Mouse (Mus musculus) embryo, embryonic 10.5 days (tissue): ENCODE measurements around the gene Atp6v0a4.

Source experiments
- DNase-seq: peaks from one replicate; pipeline ENCODE4 v3.0.0-alpha.2; 2015; ENCODE audit warnings: low spot score

The Atp6v0a4 gene

DNA sequence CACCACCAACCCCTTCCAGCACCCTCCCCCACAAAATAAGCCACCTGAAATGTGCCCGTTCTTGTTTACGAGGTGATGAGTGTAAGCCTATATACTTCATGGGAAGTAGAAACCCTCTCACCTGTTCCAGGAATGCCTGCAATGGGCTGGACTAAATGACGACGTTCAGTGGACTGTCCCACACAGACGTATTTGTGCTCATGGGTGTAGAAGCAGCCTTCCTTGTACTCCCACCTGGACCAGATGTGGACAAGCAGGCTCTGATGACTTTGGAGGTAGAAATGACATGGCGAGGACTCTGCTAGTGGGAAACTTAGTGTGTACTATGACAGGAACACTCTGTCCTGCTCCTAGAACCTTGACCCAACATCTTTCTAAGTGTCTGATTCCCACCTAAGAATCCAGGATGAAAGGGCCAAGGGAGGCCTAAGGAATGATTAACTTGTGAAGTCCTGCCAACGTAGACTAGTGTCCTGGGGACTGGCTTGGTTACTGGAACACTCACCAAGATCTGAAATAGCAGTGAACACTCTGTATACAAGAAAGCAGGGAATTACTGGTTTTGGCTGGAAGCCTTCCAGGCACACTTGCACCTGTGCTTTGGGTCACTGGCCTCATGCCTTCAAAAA lies at the start of gene Atp6v0a4:
Gene Atp6v0a4 (minus strand): TSS at position 380 of the 629 bp plus-strand sequence.
- DNase-seq, result no peak

GRCm38 (mm10) chr6:38165385-38165784 lies 41.0 kb upstream of the Atp6v0a4 start:
- DNase-seq, result peak; percentile 53

GRCm38 (mm10) chr6:38164705-38165104 lies 40.3 kb upstream of the Atp6v0a4 start:
- no peak for DNase-seq

DNA sequence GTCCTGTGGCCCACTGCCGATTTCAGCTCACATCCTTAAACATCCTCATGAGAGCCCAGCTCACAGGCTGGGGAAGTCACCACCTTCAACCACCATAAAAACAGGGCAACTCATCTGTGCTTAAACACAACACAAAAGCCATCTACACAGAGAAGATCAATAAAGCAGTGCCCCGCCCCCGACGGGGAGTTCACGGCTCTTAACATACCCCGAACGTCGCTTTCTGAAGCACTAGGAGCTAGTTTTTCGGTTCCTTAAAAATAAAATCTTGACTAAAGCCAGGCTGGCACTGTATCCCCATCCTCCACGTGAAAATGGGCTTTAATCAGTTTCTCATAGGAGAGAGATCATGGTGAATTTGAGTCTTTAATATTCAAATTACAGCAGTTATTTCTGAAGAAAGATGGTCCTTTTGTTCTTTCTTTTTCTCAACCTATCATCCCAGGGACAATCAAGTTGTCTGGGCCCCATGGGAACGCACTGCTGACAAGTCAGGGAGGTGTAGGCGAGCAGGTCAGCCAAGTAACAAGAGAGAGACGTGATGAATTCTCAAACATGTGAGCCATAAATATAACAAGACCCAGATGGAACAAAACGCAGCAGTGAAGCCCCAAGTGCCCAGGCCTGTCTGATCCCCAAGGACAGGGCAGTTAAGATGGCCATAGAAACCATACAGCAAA lies 38.6 kb upstream of the Atp6v0a4 start:
- peak; percentile 58 for DNase-seq

DNA sequence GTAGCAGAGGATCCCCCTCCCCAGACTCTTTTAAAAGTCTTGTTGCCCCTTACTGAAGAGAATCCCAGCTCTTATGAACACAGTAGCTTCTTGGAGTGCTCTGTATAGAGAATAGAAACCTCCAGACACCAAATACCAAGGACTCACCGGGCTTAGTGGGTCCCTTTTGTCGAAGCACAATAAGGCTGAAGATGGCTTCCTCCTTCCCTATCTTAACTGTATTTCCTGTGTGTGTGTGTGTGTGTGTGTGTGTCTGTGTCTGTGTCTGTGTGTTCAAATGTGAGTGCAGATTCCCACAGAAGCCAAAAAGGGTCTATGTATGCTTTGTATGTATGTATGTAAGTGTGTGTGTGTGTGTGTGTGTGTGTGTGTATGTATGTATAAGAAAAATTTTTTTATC lies 36.2 kb upstream of the Atp6v0a4 start:
- DNase-seq, result no peak

GRCm38 (mm10) chr6:38160102-38160501 lies 35.7 kb upstream of the Atp6v0a4 start:
- DNase-seq, result peak; percentile 96

GRCm38 (mm10) chr6:38159576-38159975 lies 35.2 kb upstream of the Atp6v0a4 start:
- no peak for DNase-seq

- DNase-seq, result no peak
Observed at GRCm38 (mm10) chr6:38157925-38158324, 33.5 kb upstream of the Atp6v0a4 start.

- no peak for DNase-seq
Observed at GRCm38 (mm10) chr6:38156204-38156603, 31.8 kb upstream of the Atp6v0a4 start.

DNA sequence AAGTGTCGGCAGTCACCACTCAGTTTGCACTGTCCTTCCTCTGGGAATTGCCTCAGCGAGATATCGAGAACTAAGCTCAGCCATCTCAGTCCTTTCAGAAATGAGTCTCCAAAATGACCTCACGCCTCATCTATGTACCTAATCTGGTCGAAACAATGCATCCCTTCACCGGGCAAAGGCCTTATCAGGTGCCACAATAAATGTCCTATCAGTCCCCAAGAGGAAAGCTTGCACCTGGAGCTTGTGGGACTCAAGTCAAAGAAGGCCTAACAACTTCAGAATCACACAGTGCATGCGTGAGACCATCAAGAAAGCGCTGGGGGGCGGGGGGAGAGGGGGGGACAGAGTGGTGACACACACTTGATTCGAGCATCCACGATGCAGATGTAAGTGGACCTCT lies 27.9 kb upstream of the Atp6v0a4 start:
- no peak for DNase-seq

DNA sequence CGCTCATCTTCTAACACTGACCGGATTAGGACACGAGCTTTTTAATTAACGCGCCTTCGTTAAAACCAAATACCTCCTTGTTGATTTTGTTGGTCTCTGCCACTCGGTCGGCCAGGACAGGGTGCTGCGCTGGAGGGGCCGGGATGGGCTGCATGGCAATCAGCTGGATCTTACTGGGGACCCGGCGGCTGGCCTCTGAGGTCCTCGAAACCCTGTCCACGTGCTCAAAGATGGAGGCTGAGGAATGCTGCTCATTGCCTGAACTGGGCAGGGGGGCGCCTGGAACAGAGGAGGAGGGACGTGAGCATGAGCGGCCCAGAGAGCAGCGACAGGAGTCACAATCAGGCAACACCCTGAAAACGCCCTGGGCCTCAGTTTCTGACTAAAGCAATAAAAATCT lies 25.1 kb upstream of the Atp6v0a4 start:
- no peak for DNase-seq

DNA sequence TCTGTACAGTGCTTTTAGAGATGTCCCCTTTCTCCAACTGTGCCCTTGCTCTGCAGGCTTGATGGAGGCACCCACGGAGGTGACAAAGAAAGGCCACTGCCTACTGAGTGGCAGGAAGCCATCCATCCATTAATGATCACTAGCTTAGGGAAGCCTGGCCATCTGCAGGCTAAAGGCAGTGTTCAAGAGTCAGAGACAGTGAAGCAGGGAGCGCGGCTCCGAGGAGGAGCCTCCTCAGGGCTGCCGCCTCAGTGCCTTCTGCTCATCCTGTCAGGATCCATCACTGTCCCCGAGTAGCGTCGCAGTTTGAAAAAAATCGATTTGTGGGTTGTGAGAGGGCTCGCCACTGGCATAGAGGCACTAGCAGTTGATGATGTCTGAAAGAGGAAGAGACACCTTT lies 24.2 kb upstream of the Atp6v0a4 start:
- DNase-seq, result no peak

DNA sequence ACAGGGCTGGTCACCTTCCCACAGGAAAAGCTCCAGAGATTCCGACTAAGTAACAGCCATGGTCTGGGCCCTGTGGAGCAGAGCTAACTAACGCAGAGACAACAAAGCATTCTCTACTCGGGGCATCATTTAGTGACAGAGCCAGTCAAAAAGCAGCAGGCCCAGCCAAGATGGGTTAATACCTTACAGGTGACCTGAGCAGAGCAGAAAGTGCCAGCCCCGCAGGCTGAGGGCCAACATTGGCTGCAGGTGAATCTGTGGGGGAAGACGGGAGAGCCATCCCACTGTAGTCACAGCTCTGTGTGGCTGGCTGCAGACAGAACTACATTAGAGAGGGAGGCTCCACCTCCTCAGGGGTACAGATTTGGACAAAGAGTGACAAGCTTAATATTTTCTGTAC lies 22.9 kb upstream of the Atp6v0a4 start:
- DNase-seq, result no peak

DNA sequence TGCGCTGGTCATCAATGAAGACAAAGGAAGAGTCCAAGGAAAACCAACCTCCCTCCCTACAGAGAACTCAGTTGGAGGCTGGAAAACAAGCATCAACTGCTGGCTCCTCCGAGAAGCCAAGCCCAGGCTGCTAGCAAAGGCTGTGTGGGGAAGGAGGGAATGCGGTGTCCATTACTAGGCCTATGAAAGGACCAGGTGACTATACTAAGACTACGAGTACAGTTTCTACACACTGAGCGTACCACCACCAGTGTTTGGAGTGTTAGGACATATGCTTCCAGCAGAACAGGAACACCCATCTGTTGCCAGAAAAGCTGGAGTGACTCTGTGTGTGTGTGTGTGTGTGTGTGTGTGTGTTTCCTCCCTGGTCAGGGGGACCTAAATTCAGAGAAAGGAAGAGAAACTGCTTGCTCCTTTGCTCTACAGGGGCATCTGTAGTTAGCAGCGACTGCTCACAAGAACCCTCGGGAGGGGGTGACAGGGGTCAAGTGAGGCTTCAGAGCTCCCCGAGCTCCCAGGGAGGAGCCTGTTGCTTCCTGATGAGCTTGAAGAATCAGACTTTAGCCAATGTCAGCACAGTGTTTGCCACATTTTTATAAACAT lies 21.2 kb upstream of the Atp6v0a4 start:
- no peak for DNase-seq

GRCm38 (mm10) chr6:38144161-38144998 lies 20.0 kb upstream of the Atp6v0a4 start:
- no peak for DNase-seq

DNA sequence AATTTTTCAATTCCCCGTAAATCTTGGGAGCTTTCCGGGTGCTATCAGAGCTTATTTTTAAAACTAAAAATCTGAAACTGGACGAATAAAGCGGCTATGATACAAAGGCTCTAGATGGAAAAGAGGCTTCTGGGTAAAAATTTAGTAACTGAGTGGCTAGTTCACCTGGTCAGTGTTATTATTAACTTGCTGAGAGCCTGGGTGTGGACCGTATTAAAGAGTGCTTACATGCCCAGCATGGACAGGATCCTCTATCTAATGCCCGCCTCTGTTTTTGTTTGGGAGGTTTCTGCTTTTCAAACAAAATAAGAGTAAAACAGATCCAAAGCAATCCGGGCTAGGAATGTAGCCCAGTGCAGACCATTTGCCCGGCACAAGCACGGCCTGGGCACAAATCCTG lies 16.0 kb upstream of the Atp6v0a4 start:
- DNase-seq, result no peak

DNA sequence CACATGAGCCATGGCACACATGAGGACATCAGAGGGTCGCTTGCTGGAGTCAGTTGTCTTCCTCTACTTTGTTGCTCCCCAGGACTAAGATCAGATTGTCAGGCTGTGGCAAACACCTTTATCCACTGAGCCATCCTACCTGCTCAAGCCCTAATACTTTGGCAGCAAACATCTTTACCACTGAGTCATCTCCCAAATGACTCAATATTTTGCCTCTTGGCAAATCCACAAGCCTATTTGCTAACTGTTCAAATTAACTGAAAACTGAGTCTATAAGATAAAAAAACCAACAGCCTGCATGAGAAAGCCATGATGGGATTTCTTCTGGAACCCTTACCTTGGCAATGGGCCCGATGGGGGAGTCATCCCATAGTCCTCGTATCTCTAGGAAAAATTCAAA lies 14.7 kb upstream of the Atp6v0a4 start:
- DNase-seq, result no peak

GRCm38 (mm10) chr6:38134806-38135559 lies 10.6 kb upstream of the Atp6v0a4 start:
- no peak for DNase-seq

- no peak for DNase-seq
Observed at GRCm38 (mm10) chr6:38131801-38132231, 7.4 kb upstream of the Atp6v0a4 start.

GRCm38 (mm10) chr6:38129883-38130282 lies 5.5 kb upstream of the Atp6v0a4 start:
- no peak for DNase-seq

DNA sequence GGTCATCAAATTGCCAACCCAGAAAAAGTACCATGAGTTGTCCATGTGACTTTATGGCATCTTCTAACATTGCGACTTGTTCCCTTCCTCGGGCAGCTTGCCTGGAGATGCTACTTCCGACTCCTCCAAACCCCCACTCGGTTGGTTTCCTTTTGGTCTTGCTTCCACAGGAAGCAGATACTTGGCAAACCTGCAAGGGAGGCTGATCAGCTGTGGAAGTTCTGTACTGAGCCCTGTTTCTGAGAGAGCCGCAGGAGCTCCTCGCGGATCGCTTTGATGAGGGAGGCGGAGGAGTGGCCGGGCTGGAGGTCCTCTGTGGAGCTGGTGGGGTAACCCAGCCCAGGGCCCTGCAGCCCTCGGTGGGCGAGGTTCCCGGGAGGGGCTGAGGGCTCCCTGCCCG lies 3.7 kb upstream of the Atp6v0a4 start:
- no peak for DNase-seq

- DNase-seq, result no peak
Observed at GRCm38 (mm10) chr6:38125462-38125861, 1.1 kb upstream of the Atp6v0a4 start.
